Mouse (Mus musculus): ENCODE results near the gene Gtf2i.

- TF ChIP-seq ZC3H11A (IDR thresholded peaks at IDR 0.05; ENCODE audit: borderline replicate concordance, low read depth, low read length): no peak
- TF ChIP-seq HCFC1 (IDR thresholded peaks at IDR 0.05; ENCODE audit: borderline replicate concordance, insufficient read depth, low read length): no peak
- no peak for TF ChIP-seq CHD2 (IDR thresholded peaks at IDR 0.05; ENCODE audit: low read depth, low read length)
- no peak for TF ChIP-seq MAFK (IDR thresholded peaks at IDR 0.05; ENCODE audit: insufficient read depth, low read depth, low read length)
- no peak for TF ChIP-seq ZNF384 (IDR thresholded peaks at IDR 0.05; ENCODE audit: low read depth, low read length)
These were observed 93.3 kb downstream of the Gtf2i start for GRCm38 (mm10) chr5:134221278-134221677.

All from ES-E14 (cell line).